Mouse (Mus musculus) erythroblast, adult 5-6 weeks (primary cell): Measurements from ENCODE around the gene Exoc2. TPM values are rescaled to one million over a fixed set of nuclear protein-coding genes. Genes with fewer than 3 reads are reported as not detected.

Experiments used
- ATAC-seq: replicated peaks from 2 replicates; pipeline ENCODE4 v1.8.0; 2016; ENCODE audit warnings: moderate number of reproducible peaks, mild to moderate bottlenecking, moderate TSS enrichment, inconsistent platforms; ENCODE audit not compliant: poor library complexity, low FRiP score, severe bottlenecking
- total RNA-seq, 2 experiments: library from RNA; stranded (forward) in 1 of 2; stranded (reverse) in 1 of 2; fragments of 150-400 nt in 1 of 2; fragments of 200-764, 138-1000 nt in 1 of 2; gene quantifications; 2 replicates each; pipeline versions ENCODE4 v1.2.3 to v1.2.4; 2015 to 2017; ENCODE audit warnings: low replicate concordance in 2 of 2

Exoc2 gene
- total RNA-seq, 2 experiments from 2014 or later: 29.7 to 40.2 TPM

DNA sequence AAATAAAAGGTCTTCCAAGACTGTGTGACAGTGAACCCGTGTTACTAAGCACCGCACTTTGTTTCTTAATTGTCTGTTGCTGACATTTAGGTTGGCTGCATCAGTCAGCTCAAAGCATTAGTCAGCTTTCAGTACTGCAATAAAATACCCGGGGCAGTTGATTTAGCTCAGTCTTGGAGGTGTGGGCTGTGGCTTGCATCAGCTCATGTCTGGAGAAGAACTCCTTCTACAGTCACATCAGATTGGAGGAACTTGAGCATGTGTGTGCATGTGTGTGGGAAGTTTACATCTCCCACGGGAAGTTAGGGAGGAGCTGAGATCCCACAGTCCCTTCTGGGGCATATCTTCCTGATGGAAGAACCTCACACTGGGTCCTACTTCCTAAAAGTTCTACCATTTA is 185.9 kb downstream of the Exoc2 start:
- ATAC-seq: no peak

DNA sequence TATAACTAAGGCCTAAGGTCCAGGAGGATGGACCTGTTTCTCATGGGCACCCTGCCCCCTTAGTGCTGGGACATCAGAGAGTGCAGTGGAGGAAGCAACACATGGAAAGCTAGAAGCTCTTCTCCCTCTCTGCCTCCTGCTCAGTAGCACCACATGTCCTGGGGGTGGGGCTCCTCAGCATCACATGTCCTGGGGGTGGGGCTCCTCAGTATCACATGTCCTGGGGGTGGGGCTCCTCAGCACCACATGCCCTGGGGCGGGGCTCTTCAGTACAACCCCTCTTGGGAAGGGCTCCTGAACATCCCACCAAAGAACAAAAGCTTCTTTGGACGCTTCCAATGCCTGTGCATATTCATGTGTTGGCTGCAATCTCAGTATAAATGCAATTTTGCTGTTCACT is 186.3 kb downstream of the Exoc2 start:
- no peak for ATAC-seq

GRCm38 (mm10) chr13:30787036-30787320 is 186.9 kb downstream of the Exoc2 start:
- ATAC-seq: no peak

DNA sequence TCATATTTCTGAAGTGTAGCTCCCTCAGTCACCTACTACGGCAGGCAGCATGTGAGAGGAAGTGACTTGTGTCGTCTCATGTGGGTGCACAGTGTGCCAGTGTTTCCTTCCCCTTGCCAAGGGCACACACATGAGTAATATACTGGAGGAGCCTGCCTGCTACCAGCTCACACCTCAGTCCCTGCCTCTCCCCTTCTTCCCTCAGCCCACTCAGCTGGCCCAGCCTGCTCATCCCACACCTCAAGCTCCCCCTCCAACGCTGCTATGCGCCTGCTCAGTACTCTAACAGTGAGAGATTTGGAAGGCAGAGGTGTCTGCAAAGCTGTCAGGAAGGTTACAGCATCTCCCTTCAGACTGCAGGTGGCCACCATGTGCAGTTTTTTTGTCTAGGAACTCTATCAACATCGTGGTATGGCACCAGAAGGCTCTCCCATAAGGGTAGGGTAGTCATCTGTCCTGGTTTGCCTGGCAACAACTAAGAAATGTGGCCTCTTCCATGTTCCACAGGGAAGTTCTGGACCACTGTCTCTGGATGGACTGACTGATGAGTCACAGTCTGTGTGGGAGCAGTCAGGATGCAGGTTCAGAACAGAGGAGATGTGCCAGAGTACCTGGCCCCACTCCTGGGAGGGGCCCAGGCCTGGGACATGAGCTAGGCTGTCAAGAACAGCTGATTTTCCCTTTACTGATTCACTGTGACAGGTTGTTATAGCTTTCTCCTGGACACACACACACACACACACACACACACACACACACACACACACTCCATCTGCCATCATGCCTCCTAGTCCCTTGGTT is 187.5 kb downstream of the Exoc2 start:
- ATAC-seq: no peak

DNA sequence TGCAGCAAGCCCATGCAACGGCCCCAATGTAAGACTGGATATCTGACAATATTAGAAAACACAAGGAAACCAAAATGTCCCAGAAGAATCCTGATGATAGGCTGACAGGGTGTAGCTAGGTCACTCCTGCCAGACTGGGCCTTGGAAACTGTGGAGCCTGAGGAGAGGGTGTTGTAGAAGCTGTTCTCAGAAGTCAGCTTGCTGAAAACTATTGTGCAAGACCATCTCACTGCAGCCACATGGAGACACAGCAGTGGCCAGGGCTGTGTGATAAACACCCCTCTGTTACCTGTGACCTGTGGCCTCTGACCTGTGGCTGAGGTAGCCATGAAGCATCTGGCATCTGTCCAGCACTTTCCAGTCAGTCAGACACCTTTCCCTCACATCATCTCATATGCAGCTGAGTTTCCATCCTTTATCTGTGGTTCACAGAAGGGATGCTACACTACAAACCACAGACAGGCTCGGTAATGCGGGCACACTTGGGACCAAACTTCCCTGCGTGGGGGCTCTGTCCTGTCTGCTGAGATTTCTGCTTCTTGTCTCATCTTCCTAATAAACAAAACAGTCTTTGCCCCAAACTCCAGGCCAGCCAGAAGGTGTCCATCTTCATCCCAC is 188.4 kb downstream of the Exoc2 start:
- ATAC-seq: no peak

DNA sequence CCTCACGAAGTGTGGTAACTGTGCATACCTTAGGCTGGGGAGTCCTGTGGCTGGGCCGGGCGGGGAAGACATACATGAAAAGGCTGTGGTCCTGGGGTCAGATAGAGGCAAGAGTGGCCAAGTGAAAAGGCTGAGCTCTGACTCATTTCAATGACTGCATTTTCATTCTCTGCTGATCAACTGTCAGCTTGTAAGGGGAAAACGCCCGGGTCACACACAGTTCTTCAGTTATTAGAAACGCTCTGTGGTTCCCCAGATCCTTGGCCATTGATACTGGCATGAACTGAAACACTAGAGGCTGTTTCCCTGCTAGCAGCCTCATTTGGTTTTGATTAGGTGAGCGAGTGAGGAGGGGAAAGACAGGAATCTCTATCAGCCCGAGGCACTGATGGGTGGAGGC is 191.5 kb downstream of the Exoc2 start:
- ATAC-seq: no peak

DNA sequence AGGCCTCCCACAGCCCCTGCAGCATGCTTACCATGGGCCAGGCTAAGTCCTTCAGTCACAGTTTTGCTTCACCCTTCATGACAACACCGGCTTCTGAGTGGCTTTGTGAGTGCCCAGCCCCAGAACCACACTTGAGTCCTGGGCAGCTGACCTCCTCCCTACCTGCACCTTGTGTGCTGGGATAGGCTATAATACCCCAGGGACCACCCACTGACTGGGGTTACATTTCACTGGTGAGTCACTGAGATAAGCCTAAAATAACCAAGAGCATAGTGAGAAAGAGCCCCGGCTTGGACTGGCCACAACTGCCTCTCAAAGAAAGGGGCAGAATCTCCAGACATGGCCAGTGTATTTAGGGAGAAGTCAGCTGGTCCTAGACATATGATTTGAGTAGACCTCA is 192.0 kb downstream of the Exoc2 start:
- no peak for ATAC-seq

- ATAC-seq: no peak
Measured at GRCm38 (mm10) chr13:30777678-30778179, 196.2 kb downstream of the Exoc2 start.

GRCm38 (mm10) chr13:30776021-30776420 is 197.9 kb downstream of the Exoc2 start:
- no peak for ATAC-seq

DNA sequence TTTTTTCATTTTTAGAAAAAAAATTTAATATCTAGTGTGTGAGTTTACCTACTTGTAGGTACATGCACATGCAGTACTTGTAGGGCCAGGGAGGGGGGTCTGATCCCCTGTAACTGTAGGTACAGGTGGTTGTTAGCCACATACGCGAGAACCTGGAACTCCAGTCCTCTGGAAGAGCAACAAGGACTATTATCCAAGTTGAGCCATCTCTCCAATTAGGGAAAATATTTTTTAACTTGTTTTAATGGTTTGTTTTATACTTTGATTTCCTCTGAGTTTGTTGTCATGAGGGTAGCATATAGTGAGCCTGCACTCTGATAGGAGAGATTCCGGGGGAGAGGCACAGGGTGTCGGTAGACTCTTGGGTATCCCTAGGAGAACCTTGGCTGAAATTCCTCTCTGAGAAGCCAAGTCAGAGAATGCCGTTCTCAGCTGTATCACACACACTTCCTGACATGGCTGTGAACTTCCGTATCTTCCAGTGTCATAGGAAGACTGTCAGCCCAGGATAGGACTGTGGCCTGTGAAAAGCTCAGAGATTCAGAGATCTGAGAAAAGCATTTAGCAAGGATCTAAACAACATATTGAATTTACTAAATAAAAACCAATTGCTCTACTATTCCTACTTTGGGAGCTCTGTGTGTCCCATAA is 206.3 kb downstream of the Exoc2 start:
- ATAC-seq: no peak

GRCm38 (mm10) chr13:30766636-30767476 is 207.0 kb downstream of the Exoc2 start:
- ATAC-seq: no peak

DNA sequence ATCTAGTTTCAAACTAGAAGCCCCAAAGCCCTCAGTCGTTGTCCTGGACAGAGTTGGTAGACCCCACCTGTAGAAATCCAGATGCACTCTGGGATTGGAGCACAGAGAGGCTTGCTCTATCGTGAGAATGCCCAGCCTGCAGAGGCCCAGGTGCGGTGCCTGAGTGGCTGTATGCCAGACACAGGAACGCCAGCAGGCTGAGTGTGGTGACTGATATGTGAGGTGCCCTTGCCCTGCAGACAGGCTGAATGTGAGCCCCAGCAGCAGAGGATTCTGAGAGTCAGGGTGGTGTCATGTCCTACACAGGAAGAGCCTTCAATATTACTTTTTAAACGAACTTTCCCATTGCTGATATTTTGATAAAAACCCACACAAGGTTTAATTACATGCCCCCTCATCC is 208.0 kb downstream of the Exoc2 start:
- no peak for ATAC-seq

DNA sequence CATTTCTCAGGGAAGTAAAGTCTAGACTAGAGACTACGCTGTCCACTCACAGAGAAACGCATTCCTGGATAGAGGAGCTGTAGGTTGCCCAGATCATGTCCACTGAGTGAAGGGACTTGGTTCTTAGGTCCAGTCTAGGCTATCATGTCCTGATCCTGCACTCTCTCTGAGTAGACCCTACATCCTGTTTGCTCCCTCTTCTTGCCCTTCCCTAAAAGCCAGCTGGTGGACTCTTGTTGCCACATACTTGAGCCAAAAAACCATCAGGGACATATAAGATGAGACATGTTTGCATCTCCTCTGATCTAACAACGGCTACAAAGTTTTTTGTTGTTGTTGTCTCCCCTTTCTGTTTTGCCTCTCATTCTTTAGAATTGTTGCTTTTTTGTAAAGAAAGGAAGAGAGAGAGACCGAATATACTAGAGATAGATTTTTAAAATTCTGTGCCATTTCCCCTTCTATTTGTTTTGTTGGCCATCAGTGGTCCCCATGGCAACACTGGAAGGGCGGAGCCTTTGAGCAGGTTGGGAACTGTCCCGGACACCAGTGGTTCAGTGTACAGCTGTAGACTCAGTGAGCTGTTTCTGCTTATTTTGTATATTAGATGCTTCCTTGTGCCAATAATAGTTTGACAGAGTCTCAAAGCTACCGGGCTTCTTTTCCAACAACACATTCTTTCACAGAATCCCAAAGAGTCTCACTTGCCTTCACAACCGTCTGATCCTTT is 209.7 kb downstream of the Exoc2 start:
- ATAC-seq: no peak

Other genes starting within 250 kb of the Exoc2 start
- gene Irf4, start 224.9 kb downstream of the Exoc2 start, total RNA-seq (2015; ENCODE audit: low replicate concordance): 0.42 TPM in 1 of 2 replicates, not detected in the other
- 1.1 TPM in 2 replicates for gene Irf4, start 224.9 kb downstream of the Exoc2 start, total RNA-seq (2017; ENCODE audit: low replicate concordance)
- gene Hus1b, start 26.3 kb downstream of the Exoc2 start, total RNA-seq (2015; ENCODE audit: low replicate concordance): 0.84 and 8.3 TPM in 2 replicates
- 4.7 and 6.1 TPM in 2 replicates for gene Hus1b, start 26.3 kb downstream of the Exoc2 start, total RNA-seq (2017; ENCODE audit: low replicate concordance)
- not detected in 2 replicates for gene Gm5447, start 111 bp upstream of the Exoc2 start, total RNA-seq (2015; ENCODE audit: low replicate concordance)
- not detected in 2 replicates for gene Gm5447, start 111 bp upstream of the Exoc2 start, total RNA-seq (2017; ENCODE audit: low replicate concordance)